Comparison of ENCODE assay signal across 25 mouse cellular contexts in the genomic region with DNA sequence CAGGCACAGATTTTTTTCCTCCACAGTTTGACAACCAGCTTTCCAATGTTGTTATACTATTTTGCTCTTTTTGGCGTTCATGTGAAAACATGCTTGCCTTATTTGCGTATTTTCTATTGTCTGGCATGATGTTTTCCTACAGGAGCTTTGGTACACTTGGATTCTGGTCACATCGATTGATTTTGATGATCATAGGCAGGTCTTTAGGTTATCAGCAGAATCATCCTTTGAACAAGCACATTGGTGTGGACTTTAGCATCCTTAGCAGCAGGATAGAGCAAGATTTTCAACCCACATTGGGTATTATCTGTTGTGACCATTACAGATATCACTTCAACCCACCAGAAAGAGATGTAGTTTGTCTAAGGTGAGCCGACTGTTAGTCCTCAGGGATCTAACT.
"Had no signal": no experiment of that assay in that cellular context is flagged by ENCODE, and none has a peak within 500 bp of the region (broad histone marks: within the 10 kb centered on the region; RNA-seq: fewer than 3 reads in every experiment).

No protein-coding gene starts in this region.

- DNase-seq: gastrocnemius, postnatal 14 days; gastrocnemius, postnatal 36 days; heart, adult 11 months; heart, adult 2 months; heart, postnatal 14 days; heart, postnatal 36 days; kidney, adult 18-20 months; kidney, adult 8-10 months; kidney, postnatal 10 days; kidney, postnatal 25 days; kidney, postnatal 4 days; liver had no signal

- H3K4me1 ChIP-seq: limb, embryonic 10.5 days; liver, embryonic 12.5 days had no signal

- H3K9ac ChIP-seq: heart, embryonic 13.5 days; heart, embryonic 15.5 days; hindbrain, embryonic 13.5 days; hindbrain, embryonic 15.5 days; limb, embryonic 12.5 days; liver, embryonic 12.5 days; liver, embryonic 14.5 days had no signal

- H3K4me3 ChIP-seq: heart, adult 2 months; heart, embryonic 13.5 days; heart, embryonic 15.5 days; hindbrain, embryonic 13.5 days; hindbrain, embryonic 15.5 days; layer of hippocampus, adult 2 months; left cerebral cortex, adult 2 months; limb, embryonic 10.5 days; limb, embryonic 12.5 days; liver, embryonic 12.5 days had no signal

- ATAC-seq: intestine, postnatal 0 days; liver, embryonic 12.5 days had no signal

- H3K27me3 ChIP-seq: heart, embryonic 13.5 days; heart, embryonic 15.5 days; hindbrain, embryonic 13.5 days; hindbrain, embryonic 15.5 days; limb, embryonic 12.5 days; liver, embryonic 12.5 days had no signal

- H3K36me3 ChIP-seq: heart, embryonic 13.5 days; heart, embryonic 15.5 days; hindbrain, embryonic 13.5 days; hindbrain, embryonic 15.5 days; limb, embryonic 10.5 days; limb, embryonic 12.5 days; liver, embryonic 12.5 days had no signal

- H3K4me2 ChIP-seq: heart, embryonic 11.5 days; heart, embryonic 13.5 days; heart, embryonic 15.5 days; hindbrain, embryonic 13.5 days; hindbrain, embryonic 15.5 days; limb, embryonic 12.5 days; liver, embryonic 12.5 days had no signal

- H3K9me3 ChIP-seq: heart, embryonic 13.5 days; heart, embryonic 15.5 days; hindbrain, embryonic 13.5 days; hindbrain, embryonic 15.5 days; limb, embryonic 10.5 days; limb, embryonic 12.5 days; liver, embryonic 12.5 days had no signal

- H3K27ac ChIP-seq: heart, adult 2 months; heart, embryonic 13.5 days; heart, embryonic 15.5 days; hindbrain, embryonic 13.5 days; hindbrain, embryonic 15.5 days; hindbrain, postnatal 0 days; layer of hippocampus, adult 2 months; left cerebral cortex, adult 2 months; limb, embryonic 10.5 days; limb, embryonic 12.5 days; liver, embryonic 12.5 days; liver, embryonic 14.5 days had no signal
